Mouse (Mus musculus) embryonic facial prominence, embryonic 11.5 days (tissue): ENCODE measurements around the gene Mettl9. TPM values are rescaled to one million over a fixed set of nuclear protein-coding genes. Genes with fewer than 3 reads are reported as not detected.
"Not testable (repeated sequence)": the region's sequence is repeated elsewhere in the genome, so short reads cannot be mapped to it uniquely, and the experiment has no call there.

Experiments used
- ATAC-seq: fragments of 200-750 bp; cut with Nextera tagmentation; replicated peaks from 2 replicates; pipeline ENCODE4 v1.8.0; 2017; ENCODE audit warnings: low read depth; ENCODE audit not compliant: insufficient number of reproducible peaks, low FRiP score, low TSS enrichment
- DNase-seq: peaks from one replicate; pipeline ENCODE4 v3.0.0-alpha.2; 2015; ENCODE audit warnings: low spot score
- H3K27ac ChIP-seq: fragments of 300-500 bp; sonication (generic); replicated peaks from 2 replicates; pipeline ENCODE4 v1.5.1; 2014; ENCODE audit warnings: mild to moderate bottlenecking, low read depth, low read length, control low read depth
- H3K27me3 ChIP-seq: fragments of 300-500 bp; sonication (generic); 2 replicates; pipeline ENCODE4 v1.6.1; 2014; ENCODE audit warnings: mild to moderate bottlenecking, low read length, moderate library complexity, mixed read lengths; ENCODE audit not compliant: control insufficient read depth, insufficient read depth
- H3K36me3 ChIP-seq: fragments of 300-500 bp; sonication (generic); replicated peaks from 2 replicates; pipeline ENCODE4 v1.6.1; 2014; ENCODE audit warnings: low read depth, mild to moderate bottlenecking, low read length, moderate library complexity, mixed read lengths; ENCODE audit not compliant: control insufficient read depth, insufficient read depth
- H3K4me1 ChIP-seq: fragments of 300-500 bp; sonication (generic); 2 replicates; pipeline ENCODE4 v1.6.1; 2014; ENCODE audit warnings: low read length, mixed read lengths; ENCODE audit not compliant: control insufficient read depth, insufficient read depth
- H3K4me2 ChIP-seq: fragments of 300-500 bp; sonication (generic); 2 replicates; pipeline ENCODE4 v1.6.1; 2014; ENCODE audit warnings: low read depth, mild to moderate bottlenecking, control low read depth, low read length, moderate library complexity
- H3K4me3 ChIP-seq: fragments of 300-500 bp; sonication (generic); 2 replicates; pipeline ENCODE4 v1.5.1; 2014; ENCODE audit warnings: low read depth, low read length, control low read depth
- H3K9ac ChIP-seq: fragments of 300-500 bp; sonication (generic); replicated peaks from 2 replicates; pipeline ENCODE4 v1.6.1; 2014; ENCODE audit warnings: mild to moderate bottlenecking, control low read depth, low read length
- H3K9me3 ChIP-seq: fragments of 300-500 bp; sonication (generic); replicated peaks from 2 replicates; pipeline ENCODE4 v1.6.1; 2016; ENCODE audit warnings: mild to moderate bottlenecking, low read length, inconsistent platforms, mixed read lengths; ENCODE audit not compliant: control insufficient read depth
- WGBS: fragments of 180-500 bp; shearing (Covaris S2); extraction: QIAGEN DNeasy Blood & Tissue Kit; methylation state at CpG from one replicate; pipeline ENCODE4 v1.1.7; 2014; 5-methylcytosine and 5-hydroxymethylcytosine counted together
- polyA plus RNA-seq: library from polyadenylated mRNA; unstranded; fragments of >200 nt; fragmentation: Nextera tagmentation; extraction: Ambion mirVana; gene quantifications from 2 replicates; pipeline ENCODE4 v1.2.1, GENCODE M21; 2014

The Mettl9 gene
- polyA plus RNA-seq, 1 experiment from 2014 or later = 293 TPM

GRCm38 (mm10) chr7:121011794-121012689 lies 22.2 kb upstream of the Mettl9 start:
- ATAC-seq = peak; percentile 59
- Histone ChIP-seq H3K9ac (no peak overlapping the region), H3K4me2 (no peak overlapping the region), H3K4me3 (no peak overlapping the region), H3K36me3 (no peaks in the 10 kb centered on the region), H3K9me3 (no peaks in the 10 kb centered on the region), H3K27ac (no peak overlapping the region), H3K27me3 (no peaks in the 10 kb centered on the region), H3K4me1 (no peaks in the 10 kb centered on the region)
- 36% methylated on average over 10 of the region's 10 CpGs for WGBS
- peak; percentile 66 for DNase-seq

- H3K4me3 ChIP-seq = no peak overlapping the region
- ATAC-seq (no peak), DNase-seq (no peak)
- H3K9ac ChIP-seq = no peak overlapping the region
- H3K27me3 ChIP-seq = no peaks in the 10 kb centered on the region
- no peak overlapping the region for H3K4me2 ChIP-seq
- no peaks in the 10 kb centered on the region for H3K9me3 ChIP-seq
- WGBS = 90% methylated on average over 10 of the region's 10 CpGs
- H3K4me1 ChIP-seq = no peaks in the 10 kb centered on the region
- H3K36me3 ChIP-seq = no peaks in the 10 kb centered on the region
- H3K27ac ChIP-seq = no peak overlapping the region
Observed at GRCm38 (mm10) chr7:121014486-121014885, 19.8 kb upstream of the Mettl9 start.

- no peak for ATAC-seq
- Histone ChIP-seq H3K4me2 (no peak overlapping the region), H3K9me3 (no peaks in the 10 kb centered on the region), H3K36me3 (no peaks in the 10 kb centered on the region), H3K27ac (no peak overlapping the region), H3K4me1 (no peaks in the 10 kb centered on the region), H3K4me3 (no peak overlapping the region), H3K9ac (no peak overlapping the region), H3K27me3 (no peaks in the 10 kb centered on the region)
- no peak for DNase-seq
- 89% methylated on average over 3 of the region's 3 CpGs for WGBS
Observed at GRCm38 (mm10) chr7:121018778-121019177, 15.5 kb upstream of the Mettl9 start.

- no peak overlapping the region for H3K4me3 ChIP-seq
- no peaks in the 10 kb centered on the region for H3K4me1 ChIP-seq
- no peak overlapping the region for H3K27ac ChIP-seq
- no peaks in the 10 kb centered on the region for H3K36me3 ChIP-seq
- no peaks in the 10 kb centered on the region for H3K9me3 ChIP-seq
- ATAC-seq (no peak), DNase-seq (peak; percentile 15)
- WGBS = 32% methylated on average over 8 of the region's 8 CpGs
- no peak overlapping the region for H3K4me2 ChIP-seq
- no peak overlapping the region for H3K9ac ChIP-seq
- no peaks in the 10 kb centered on the region for H3K27me3 ChIP-seq
Observed at GRCm38 (mm10) chr7:121020277-121020676, 14.0 kb upstream of the Mettl9 start.

DNA sequence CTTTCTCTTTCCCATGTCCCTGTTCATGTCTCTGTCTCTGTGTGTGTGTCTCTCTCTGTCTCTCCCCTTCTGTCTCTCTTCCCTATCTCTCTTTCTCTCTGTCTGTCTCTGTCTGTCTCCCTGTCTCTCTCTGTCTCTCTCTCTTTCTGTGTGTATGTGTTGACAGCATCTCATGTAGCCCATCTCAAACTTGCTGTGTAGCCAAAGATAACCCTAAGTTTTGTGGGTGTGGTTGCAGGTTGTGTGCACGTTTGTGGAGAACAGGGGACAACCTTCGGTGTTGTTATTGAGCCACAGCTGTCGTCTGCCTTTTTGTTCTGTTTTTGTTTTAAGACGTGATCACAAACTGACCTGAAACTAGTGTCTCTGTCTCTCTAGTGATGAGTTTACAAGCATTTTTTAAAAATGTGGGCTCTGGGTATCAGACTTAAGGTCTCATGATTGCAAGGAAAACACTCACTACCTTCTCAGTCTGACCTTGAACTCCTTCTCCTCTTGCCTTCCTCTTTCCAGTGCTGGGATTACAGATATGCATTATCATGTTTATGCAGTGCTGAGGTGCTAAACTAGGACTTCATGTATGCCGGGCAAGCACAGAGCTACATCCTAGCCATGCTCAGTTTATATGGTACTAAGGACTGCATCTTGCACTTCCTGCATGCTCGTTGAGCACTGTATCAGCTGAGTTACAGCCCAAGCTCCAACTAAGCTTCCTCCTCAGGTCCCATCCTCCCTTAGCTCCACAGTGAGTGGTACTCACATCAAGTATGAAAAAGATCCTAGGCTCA lies 8.8 kb upstream of the Mettl9 start:
- no peak for DNase-seq
- H3K4me3 ChIP-seq = no peak overlapping the region
- no peaks in the 10 kb centered on the region for H3K27me3 ChIP-seq
- H3K9me3 ChIP-seq = no peaks in the 10 kb centered on the region
- WGBS = 75% methylated on average over 6 of the region's 6 CpGs
- H3K9ac ChIP-seq = no peak overlapping the region
- ATAC-seq = no peak
- H3K4me1 ChIP-seq = no peaks in the 10 kb centered on the region
- H3K36me3 ChIP-seq = no peaks in the 10 kb centered on the region
- H3K27ac ChIP-seq = no peak overlapping the region
- H3K4me2 ChIP-seq = no peak overlapping the region

GRCm38 (mm10) chr7:121026300-121026699 lies 7.9 kb upstream of the Mettl9 start:
- DNase-seq (no peak), ATAC-seq (no peak)
- WGBS = 66% methylated on average over 3 of the region's 3 CpGs

GRCm38 (mm10) chr7:121029947-121030346 lies 4.3 kb upstream of the Mettl9 start:
- not testable (repeated sequence) for H3K9me3 ChIP-seq, H3K36me3 ChIP-seq, H3K27me3 ChIP-seq, H3K9ac ChIP-seq, ATAC-seq, H3K4me2 ChIP-seq, DNase-seq, H3K4me3 ChIP-seq, H3K4me1 ChIP-seq, H3K27ac ChIP-seq

More at GRCm38 (mm10) chr7:121026300-121026699, 7.9 kb upstream of the Mettl9 start:
- no peak overlapping the region for H3K4me3 ChIP-seq
- H3K9ac ChIP-seq = no peak overlapping the region
- H3K4me2 ChIP-seq = no peak overlapping the region
- H3K9me3 ChIP-seq = no peaks in the 10 kb centered on the region
- H3K4me1 ChIP-seq = no peaks in the 10 kb centered on the region
- no peaks in the 10 kb centered on the region for H3K27me3 ChIP-seq
- no peaks in the 10 kb centered on the region for H3K36me3 ChIP-seq
- H3K27ac ChIP-seq = no peak overlapping the region

GRCm38 (mm10) chr7:121034701-121035141 lies 476 bp downstream of the Mettl9 start:
- under 1% methylated on average over 54 of the region's 63 CpGs for WGBS
- ATAC-seq = peak; percentile 84
- Histone ChIP-seq H3K4me1 (no peaks in the 10 kb centered on the region), H3K9ac (peak overlapping the region; percentile 100), H3K36me3 (no peaks in the 10 kb centered on the region), H3K27me3 (no peaks in the 10 kb centered on the region), H3K9me3 (no peaks in the 10 kb centered on the region), H3K27ac (peak overlapping the region; percentile 97), H3K4me2 (peak overlapping the region; percentile 60), H3K4me3 (peak overlapping the region; percentile 98)
- DNase-seq = peak; percentile 69
